Mouse (Mus musculus): Measurements from ENCODE around the gene Bmyc. TPM values are rescaled to one million over a fixed set of nuclear protein-coding genes. Genes with fewer than 3 reads are reported as not detected.
"Not testable (repeated sequence)": the region's sequence is repeated elsewhere in the genome, so short reads cannot be mapped to it uniquely, and the experiment has no call there.

Gene Bmyc
- polyA plus RNA-seq, 1 experiment from 2014 or later, result 93.2 TPM

DNA sequence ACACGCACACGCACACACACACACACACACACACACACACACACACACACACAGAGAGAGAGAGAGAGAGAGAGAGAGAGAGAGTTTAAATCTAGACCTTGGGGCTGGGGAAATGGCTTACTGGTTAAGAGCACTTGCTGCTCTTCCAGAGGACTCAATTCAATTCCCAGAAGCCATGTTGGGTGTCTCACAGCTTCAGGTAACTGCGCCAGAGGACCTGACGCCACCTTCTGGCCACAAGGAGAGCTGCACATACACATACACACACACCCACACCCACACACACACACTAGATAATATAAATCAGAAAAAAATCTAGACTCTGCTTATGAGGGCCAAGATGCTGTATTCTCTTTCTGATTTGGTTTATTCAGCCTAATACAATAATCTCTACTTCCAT lies 19.6 kb upstream of the Bmyc start:
- Histone ChIP-seq H3K27ac (replicated peaks) (no peak overlapping the region), H3K27me3 (no peaks in the 10 kb centered on the region), H3K9ac (no peak overlapping the region), H3K9me3 (replicated peaks) (no peaks in the 10 kb centered on the region), H3K4me1 (no peaks in the 10 kb centered on the region), H3K36me3 (no peaks in the 10 kb centered on the region), H3K4me3 (replicated peaks) (no peak overlapping the region), H3K4me2 (replicated peaks) (no peak overlapping the region)
- no peak for ATAC-seq (ENCODE audit: insufficient number of reproducible peaks, low FRiP score, low TSS enrichment, low read depth)
- WGBS, result 68% methylated on average over 4 of the region's 4 CpGs

DNA sequence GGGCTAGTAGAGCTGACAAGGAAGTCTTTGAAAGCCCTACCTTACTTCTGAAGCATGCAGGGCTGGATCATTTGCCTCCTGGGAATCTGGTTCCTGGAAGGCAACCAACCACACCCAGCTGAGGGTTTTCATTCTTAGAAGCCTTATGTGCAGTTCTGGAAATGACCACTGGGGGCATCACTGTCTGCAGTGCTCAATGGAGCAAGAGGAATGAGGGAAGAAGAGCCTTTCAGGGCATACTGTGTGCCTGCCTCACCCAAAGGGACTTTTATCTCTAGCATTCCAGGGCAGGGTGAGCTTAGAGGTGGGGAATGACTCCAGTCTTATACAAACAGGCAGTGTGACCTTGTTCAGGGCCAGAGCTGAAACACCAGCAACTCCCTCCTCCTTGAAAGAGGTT lies 11.9 kb upstream of the Bmyc start:
- no peaks in the 10 kb centered on the region for H3K4me1 ChIP-seq
- H3K27me3 ChIP-seq, result no peaks in the 10 kb centered on the region
- H3K36me3 ChIP-seq, result no peaks in the 10 kb centered on the region
- H3K4me3 ChIP-seq (replicated peaks), result no peak overlapping the region
- H3K9me3 ChIP-seq (replicated peaks), result no peaks in the 10 kb centered on the region
- H3K9ac ChIP-seq, result no peak overlapping the region
- ATAC-seq (ENCODE audit: insufficient number of reproducible peaks, low FRiP score, low TSS enrichment, low read depth), result no peak
- no peak overlapping the region for H3K4me2 ChIP-seq (replicated peaks)
- no peak overlapping the region for H3K27ac ChIP-seq (replicated peaks)

DNA sequence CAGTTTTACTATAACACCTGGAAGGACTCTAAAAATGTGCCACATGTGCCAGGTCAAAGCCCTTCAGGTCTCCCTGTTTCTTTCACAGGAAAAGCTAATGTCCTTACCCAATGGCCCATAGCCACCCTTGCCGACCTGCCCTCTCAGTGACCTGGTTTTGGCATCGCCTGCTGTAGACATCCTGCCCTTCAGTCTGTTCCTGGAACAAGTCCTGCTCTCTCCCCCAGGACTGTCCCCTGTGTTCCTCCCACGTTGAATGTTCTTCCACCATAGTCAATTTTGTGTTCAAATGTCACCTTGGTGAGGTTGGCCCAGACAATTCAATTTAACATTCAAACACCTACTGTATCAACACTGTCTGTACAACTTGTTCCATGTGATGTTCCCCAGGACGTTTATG lies 9.6 kb upstream of the Bmyc start:
- Histone ChIP-seq H3K4me3 (replicated peaks) (no peak overlapping the region), H3K4me1 (no peaks in the 10 kb centered on the region), H3K9ac (no peak overlapping the region), H3K36me3 (no peaks in the 10 kb centered on the region), H3K9me3 (replicated peaks) (no peaks in the 10 kb centered on the region), H3K27ac (replicated peaks) (no peak overlapping the region), H3K4me2 (replicated peaks) (no peak overlapping the region), H3K27me3 (no peaks in the 10 kb centered on the region)
- 56% methylated on average over 4 of the region's 4 CpGs for WGBS
- ATAC-seq (ENCODE audit: insufficient number of reproducible peaks, low FRiP score, low TSS enrichment, low read depth), result no peak

- no peak for ATAC-seq (ENCODE audit: insufficient number of reproducible peaks, low FRiP score, low TSS enrichment, low read depth)
- no peaks in the 10 kb centered on the region for H3K27me3 ChIP-seq
- no peak overlapping the region for H3K4me3 ChIP-seq (replicated peaks)
These were observed 7.8 kb upstream of the Bmyc start for GRCm38 (mm10) chr2:25698696-25699095.

DNA sequence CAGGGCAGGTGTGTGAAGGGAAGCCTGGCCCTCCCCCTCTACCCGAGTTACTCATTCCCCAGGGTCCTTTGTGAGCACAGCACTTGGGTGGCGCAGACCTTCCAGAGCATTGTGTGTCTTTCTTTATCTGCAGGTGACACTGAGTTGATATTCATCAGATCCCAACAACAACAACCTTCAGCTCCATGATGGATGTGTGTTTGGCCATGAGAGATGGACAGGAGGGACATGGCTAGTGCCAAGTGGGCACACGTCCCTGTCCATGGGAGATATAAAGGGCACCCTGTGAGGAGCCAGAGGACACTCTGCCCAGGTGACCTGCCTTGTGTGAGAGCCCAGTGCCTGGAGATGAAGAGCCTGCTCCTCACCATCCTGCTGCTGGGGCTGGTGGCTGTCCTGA lies 6.8 kb upstream of the Bmyc start, which contains the start of gene Obp2a:
Obp2a (plus strand) TSS at position 301 of the 400 bp plus-strand sequence.
- not testable (repeated sequence) for H3K27ac ChIP-seq (replicated peaks); H3K9ac ChIP-seq; H3K4me3 ChIP-seq (replicated peaks); H3K27me3 ChIP-seq; H3K4me2 ChIP-seq (replicated peaks); H3K36me3 ChIP-seq; H3K9me3 ChIP-seq (replicated peaks); H3K4me1 ChIP-seq; ATAC-seq (ENCODE audit: insufficient number of reproducible peaks, low FRiP score, low TSS enrichment, low read depth)
- 80% methylated on average over 3 of the region's 3 CpGs for WGBS

More at GRCm38 (mm10) chr2:25698696-25699095, 7.8 kb upstream of the Bmyc start:
- H3K9me3 ChIP-seq (replicated peaks), result no peaks in the 10 kb centered on the region
- H3K9ac ChIP-seq, result no peak overlapping the region
- no peak overlapping the region for H3K4me2 ChIP-seq (replicated peaks)
- no peaks in the 10 kb centered on the region for H3K36me3 ChIP-seq
- WGBS, result 84% methylated on average over 2 of the region's 2 CpGs
- no peaks in the 10 kb centered on the region for H3K4me1 ChIP-seq
- no peak overlapping the region for H3K27ac ChIP-seq (replicated peaks)

GRCm38 (mm10) chr2:25701001-25701400 lies 5.5 kb upstream of the Bmyc start:
- no peaks in the 10 kb centered on the region for H3K9me3 ChIP-seq (replicated peaks)
- H3K27ac ChIP-seq (replicated peaks), result no peak overlapping the region
- H3K9ac ChIP-seq, result no peak overlapping the region
- no peaks in the 10 kb centered on the region for H3K36me3 ChIP-seq
- H3K4me3 ChIP-seq (replicated peaks), result no peak overlapping the region
- H3K27me3 ChIP-seq, result no peaks in the 10 kb centered on the region
- ATAC-seq (ENCODE audit: insufficient number of reproducible peaks, low FRiP score, low TSS enrichment, low read depth), result no peak
- H3K4me2 ChIP-seq (replicated peaks), result no peak overlapping the region
- no peaks in the 10 kb centered on the region for H3K4me1 ChIP-seq
- 74% methylated on average over 5 of the region's 5 CpGs for WGBS

- Histone ChIP-seq H3K4me3 (replicated peaks) (no peak overlapping the region), H3K36me3 (no peaks in the 10 kb centered on the region), H3K27ac (replicated peaks) (no peak overlapping the region), H3K9ac (no peak overlapping the region), H3K27me3 (no peaks in the 10 kb centered on the region), H3K9me3 (replicated peaks) (no peaks in the 10 kb centered on the region), H3K4me2 (replicated peaks) (no peak overlapping the region), H3K4me1 (peaks cover 8% of the 10 kb centered on the region)
- WGBS, result 84% methylated on average over 4 of the region's 4 CpGs
- no peak for ATAC-seq (ENCODE audit: insufficient number of reproducible peaks, low FRiP score, low TSS enrichment, low read depth)
These were observed 2.8 kb upstream of the Bmyc start for GRCm38 (mm10) chr2:25703706-25704105.

GRCm38 (mm10) chr2:25708121-25708520 lies 1.6 kb downstream of the Bmyc start:
- Histone ChIP-seq H3K9ac (no peak overlapping the region), H3K9me3 (replicated peaks) (no peaks in the 10 kb centered on the region), H3K27me3 (no peaks in the 10 kb centered on the region), H3K4me3 (replicated peaks) (no peak overlapping the region), H3K4me2 (replicated peaks) (peak overlapping the region; percentile 22; the same call in 1 of the 2 replicates), H3K36me3 (no peaks in the 10 kb centered on the region), H3K27ac (replicated peaks) (no peak overlapping the region), H3K4me1 (peaks cover 12% of the 10 kb centered on the region)
- 76% methylated on average over 2 of the region's 2 CpGs for WGBS
- ATAC-seq (ENCODE audit: insufficient number of reproducible peaks, low FRiP score, low TSS enrichment, low read depth), result no peak

GRCm38 (mm10) chr2:25709056-25709455 lies 2.5 kb downstream of the Bmyc start:
- WGBS, result 86% methylated on average over 1 of the region's 1 CpGs
- H3K27ac ChIP-seq (replicated peaks); H3K9ac ChIP-seq; ATAC-seq (ENCODE audit: insufficient number of reproducible peaks, low FRiP score, low TSS enrichment, low read depth); H3K9me3 ChIP-seq (replicated peaks); H3K4me3 ChIP-seq (replicated peaks); H3K27me3 ChIP-seq; H3K4me2 ChIP-seq (replicated peaks); H3K36me3 ChIP-seq: not testable (repeated sequence)
- peaks cover 12% of the 10 kb centered on the region for H3K4me1 ChIP-seq

GRCm38 (mm10) chr2:25709791-25710190 lies 3.3 kb downstream of the Bmyc start:
- not testable (repeated sequence) for H3K9me3 ChIP-seq (replicated peaks); H3K4me2 ChIP-seq (replicated peaks); H3K4me3 ChIP-seq (replicated peaks); ATAC-seq (ENCODE audit: insufficient number of reproducible peaks, low FRiP score, low TSS enrichment, low read depth); H3K36me3 ChIP-seq; H3K27me3 ChIP-seq; H3K27ac ChIP-seq (replicated peaks); H3K9ac ChIP-seq
- H3K4me1 ChIP-seq, result peaks cover 12% of the 10 kb centered on the region
- WGBS, result 62% methylated on average over 2 of the region's 2 CpGs

GRCm38 (mm10) chr2:25711641-25712040 lies 5.1 kb downstream of the Bmyc start:
- H3K27me3 ChIP-seq; H3K4me2 ChIP-seq (replicated peaks); ATAC-seq (ENCODE audit: insufficient number of reproducible peaks, low FRiP score, low TSS enrichment, low read depth); H3K27ac ChIP-seq (replicated peaks); H3K9me3 ChIP-seq (replicated peaks); H3K9ac ChIP-seq; H3K4me3 ChIP-seq (replicated peaks); H3K36me3 ChIP-seq: not testable (repeated sequence)
- 23% methylated on average over 3 of the region's 3 CpGs for WGBS
- H3K4me1 ChIP-seq, result peaks cover 12% of the 10 kb centered on the region

DNA sequence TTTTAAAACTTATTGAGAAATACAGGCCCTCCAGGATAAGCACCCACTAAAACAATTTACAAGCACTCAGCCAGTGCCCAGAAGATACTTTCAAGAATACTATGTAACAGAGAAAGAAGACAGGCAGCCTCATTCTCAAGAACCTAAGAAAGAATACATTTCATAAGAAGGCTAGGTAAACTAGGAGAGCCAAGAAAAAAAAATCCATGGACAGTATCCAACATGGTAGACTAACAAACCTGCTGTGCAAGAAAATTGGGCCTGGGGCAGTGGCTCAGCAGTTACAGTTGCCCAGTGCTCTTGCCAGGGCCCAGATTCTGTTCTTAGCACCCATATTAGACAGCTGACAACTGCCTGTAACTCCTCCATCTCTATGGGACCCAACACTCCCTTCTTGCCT lies 10.7 kb downstream of the Bmyc start:
- Histone ChIP-seq H3K27ac (replicated peaks) (no peak overlapping the region), H3K4me1 (no peaks in the 10 kb centered on the region), H3K4me2 (replicated peaks) (no peak overlapping the region), H3K9ac (no peak overlapping the region), H3K27me3 (no peaks in the 10 kb centered on the region), H3K36me3 (no peaks in the 10 kb centered on the region), H3K9me3 (replicated peaks) (no peaks in the 10 kb centered on the region), H3K4me3 (replicated peaks) (no peak overlapping the region)
- ATAC-seq (ENCODE audit: insufficient number of reproducible peaks, low FRiP score, low TSS enrichment, low read depth), result no peak
